ENCODE assay signal across 15 mouse cellular contexts in genomic region chr11:107996896-107997670, GRCm38 (mm10).
DNase-seq lines count a peak whose midpoint lies in the region; ATAC-seq lines count a peak whose summit lies in the region.
"Had no signal": no experiment of that assay in that cellular context is flagged by ENCODE, and none has a peak within 500 bp of the region (broad histone marks: within the 10 kb centered on the region; RNA-seq: fewer than 3 reads in every experiment).

No protein-coding gene starts in this region.

- H3K4me2 ChIP-seq in heart, embryonic 12.5 days, result no peak overlapping the region
- H3K4me2 ChIP-seq: embryonic facial prominence, embryonic 13.5 days; liver, embryonic 12.5 days had no signal

- no peak for ATAC-seq in heart, embryonic 12.5 days (ENCODE audit: insufficient number of reproducible peaks, low FRiP score)
- ATAC-seq: liver, embryonic 12.5 days had no signal

- H3K4me1 ChIP-seq in heart, embryonic 12.5 days (replicated peaks), result peaks cover 28% of the 10 kb centered on the region

- no peaks in the 10 kb centered on the region for H3K27me3 ChIP-seq in heart, embryonic 12.5 days (replicated peaks)
- H3K27me3 ChIP-seq: liver, embryonic 12.5 days had no signal

- H3K27ac ChIP-seq in heart, embryonic 12.5 days (ENCODE audit: poor library complexity, severe bottlenecking), result no peak overlapping the region
- H3K27ac ChIP-seq: embryonic facial prominence, embryonic 13.5 days; forebrain, embryonic 10.5 days; gastrocnemius, adult 2 months; heart, embryonic 10.5 days; liver, embryonic 12.5 days had no signal

- 73% methylated on average over 11 of the region's 11 CpGs for WGBS in heart, embryonic 12.5 days

- H3K36me3 ChIP-seq in heart, embryonic 12.5 days, result peaks cover 4% of the 10 kb centered on the region; the same call in 1 of the 2 replicates
- H3K36me3 ChIP-seq: embryonic facial prominence, embryonic 13.5 days; forebrain, embryonic 10.5 days; heart, embryonic 10.5 days; liver, embryonic 12.5 days had no signal

- no peak overlapping the region for H3K4me3 ChIP-seq in heart, embryonic 12.5 days
- H3K4me3 ChIP-seq: embryonic facial prominence, embryonic 13.5 days; forebrain, embryonic 10.5 days; gastrocnemius, adult 2 months; heart, embryonic 10.5 days; liver, embryonic 12.5 days had no signal

- peak; percentile 53 for DNase-seq in adrenal gland, adult 2 months
- DNase-seq in adrenal gland, adult 8-10 months, result no peak
- DNase-seq in right cerebral cortex, adult 18-20 months, result peak; percentile 59
- DNase-seq in right cerebral cortex, postnatal 4 days, result no peak
- peak; percentile 67 to 69 for DNase-seq in cerebellum, postnatal 14 days
- DNase-seq in right cerebral cortex, postnatal 25 days, result peak; percentile 31
- no peak for DNase-seq in spleen, postnatal 4 days (ENCODE audit: low spot score in 2 of 2)
- DNase-seq: gastrocnemius, adult 2 months; heart, postnatal 4 days; kidney, postnatal 14 days had no signal

- no peaks in the 10 kb centered on the region for H3K9me3 ChIP-seq in heart, embryonic 12.5 days (replicated peaks)
- H3K9me3 ChIP-seq: embryonic facial prominence, embryonic 13.5 days; forebrain, embryonic 10.5 days; heart, embryonic 10.5 days; liver, embryonic 12.5 days had no signal

- no peak overlapping the region for H3K9ac ChIP-seq in heart, embryonic 12.5 days
- H3K9ac ChIP-seq: embryonic facial prominence, embryonic 13.5 days; liver, embryonic 12.5 days had no signal

Comparison
In these comparisons a context has a peak if more than half of its experiments do, and no peak if none do; other contexts are left out.
1. DNase-seq: peak in adrenal gland, adult 2 months (single experiment), right cerebral cortex, adult 18-20 months (single experiment), cerebellum, postnatal 14 days (2 of 2) and right cerebral cortex, postnatal 25 days (single experiment); none in adrenal gland, adult 8-10 months (single experiment), right cerebral cortex, postnatal 4 days (single experiment) and spleen, postnatal 4 days (0 of 2).